Mouse (Mus musculus) cerebellum, adult 2 months (tissue): Measurements from ENCODE around the gene Tln1.

ENCODE experiments used
- CTCF ChIP-seq: fragments of 200-500 bp; IDR thresholded peaks from 2 replicates; pipeline ENCODE4 v1.5.1; 2011; ENCODE audit warnings: low read depth, mild to moderate bottlenecking, control low read depth, low read length, moderate library complexity, borderline replicate concordance; ENCODE audit not compliant: insufficient read depth
- POLR2A ChIP-seq: fragments of 200-500 bp; IDR thresholded peaks from 2 replicates; pipeline ENCODE4 v1.6.1; 2011; ENCODE audit warnings: low read length, control low read depth, borderline replicate concordance; ENCODE audit not compliant: insufficient read depth

GRCm38 (mm10) chr4:43483535-43484091, 78.9 kb downstream of the Tln1 start, which contains the start of gene Sit1:
- no peak for TF ChIP-seq CTCF
- no peak for TF ChIP-seq POLR2A
